Mouse (Mus musculus): ENCODE data around the gene Nup153.
A peak's percentile ranks its signal among the peaks of the same experiment; 100 is the strongest.

Nup153 gene

DNA sequence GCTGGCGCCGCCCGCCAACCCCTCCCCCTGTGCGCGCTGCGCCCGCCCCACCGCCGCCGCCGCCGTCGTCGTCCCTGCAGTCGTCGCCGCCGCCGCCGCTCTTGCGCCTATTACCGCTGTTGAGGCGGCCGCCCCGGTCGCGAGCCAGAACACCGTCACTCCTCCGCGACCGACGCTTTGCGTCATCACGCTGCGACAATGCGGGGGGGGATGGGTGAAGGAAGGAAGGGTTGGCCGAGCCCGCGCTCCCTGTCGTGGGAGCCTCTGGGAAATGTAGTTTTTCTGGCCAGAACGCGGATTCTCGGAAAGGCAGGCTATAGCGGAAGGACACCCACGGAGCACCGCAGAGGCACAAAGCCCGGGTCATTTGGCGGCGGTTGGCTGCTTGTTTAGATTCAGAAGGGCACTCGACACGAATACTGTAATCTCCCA is at the start of gene Nup153:
Nup153 (minus strand) TSS at position 104 of the 432 bp plus-strand sequence.
- peak; percentile 98 to 99 for DNase-seq

DNA sequence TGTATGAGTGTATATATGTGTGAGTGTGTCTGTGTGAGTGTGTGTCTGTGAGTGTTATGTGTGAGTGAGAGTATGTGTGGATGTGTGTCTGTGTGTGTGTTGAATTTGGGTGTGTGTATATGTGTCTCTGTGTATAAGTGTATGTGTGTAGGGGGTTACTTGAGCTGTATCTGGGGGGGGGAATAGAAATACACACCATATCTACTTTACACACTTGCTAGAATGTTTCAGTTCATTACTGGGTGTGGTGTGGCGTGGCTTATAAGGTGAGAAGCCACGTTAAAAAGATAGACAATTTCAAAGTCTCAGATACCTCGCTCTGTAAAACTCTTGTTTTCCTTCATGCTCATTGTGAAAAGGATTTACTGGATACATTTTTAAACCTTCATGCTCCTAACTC is 49.7 kb upstream of the Nup153 start:
- no peak for DNase-seq

DNA sequence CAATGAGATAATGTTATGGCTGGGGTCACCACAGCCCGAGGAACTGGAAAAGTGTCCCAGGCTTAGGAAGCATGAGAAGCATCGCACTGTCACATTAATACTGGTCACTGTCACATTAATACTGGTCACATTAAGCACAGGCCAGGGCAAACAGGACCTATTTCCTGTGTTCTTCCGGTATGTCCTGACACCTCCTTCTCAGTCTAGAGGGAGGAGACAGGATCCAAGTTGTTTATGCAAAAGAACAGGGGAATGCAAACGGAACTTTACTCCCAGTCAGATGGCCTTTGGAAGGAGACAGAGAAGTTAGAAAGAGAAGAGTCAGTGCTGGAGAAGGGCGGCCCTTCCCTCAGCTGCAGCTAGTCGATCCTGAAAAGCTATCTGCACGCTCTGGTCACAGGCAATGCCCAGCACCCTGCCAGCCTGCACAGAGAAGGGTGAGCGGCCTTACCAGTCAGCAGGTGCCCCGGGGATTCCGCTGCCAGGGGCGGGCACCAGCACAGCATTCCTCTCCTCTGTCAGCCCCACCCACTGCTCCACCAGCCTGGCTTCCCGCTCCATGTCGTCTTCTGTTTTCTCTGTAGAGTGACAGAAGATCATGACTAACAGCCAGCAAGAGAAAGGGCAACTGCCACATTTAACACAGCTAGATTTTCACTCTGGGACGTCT is 49.0 kb upstream of the Nup153 start:
- no peak for DNase-seq

DNA sequence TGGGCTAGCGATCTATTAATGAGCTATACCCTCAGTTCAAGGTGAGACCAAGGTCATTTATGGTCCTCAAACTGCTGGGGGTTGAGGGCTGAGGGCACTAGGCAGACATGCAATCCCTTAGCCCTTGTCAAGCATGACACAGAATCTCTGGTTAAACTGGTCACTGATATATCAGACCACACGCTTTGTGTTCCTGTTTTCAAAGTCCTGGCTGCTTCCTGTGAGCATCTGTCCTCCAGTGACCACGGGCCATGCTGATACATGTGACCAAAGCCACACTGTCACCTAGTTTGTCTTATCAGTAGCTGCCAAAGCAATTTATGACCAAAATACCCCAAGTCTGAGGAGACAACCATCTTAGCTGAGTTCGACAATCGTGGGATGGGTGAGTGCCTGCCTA is 47.3 kb upstream of the Nup153 start:
- DNase-seq, result no peak

DNA sequence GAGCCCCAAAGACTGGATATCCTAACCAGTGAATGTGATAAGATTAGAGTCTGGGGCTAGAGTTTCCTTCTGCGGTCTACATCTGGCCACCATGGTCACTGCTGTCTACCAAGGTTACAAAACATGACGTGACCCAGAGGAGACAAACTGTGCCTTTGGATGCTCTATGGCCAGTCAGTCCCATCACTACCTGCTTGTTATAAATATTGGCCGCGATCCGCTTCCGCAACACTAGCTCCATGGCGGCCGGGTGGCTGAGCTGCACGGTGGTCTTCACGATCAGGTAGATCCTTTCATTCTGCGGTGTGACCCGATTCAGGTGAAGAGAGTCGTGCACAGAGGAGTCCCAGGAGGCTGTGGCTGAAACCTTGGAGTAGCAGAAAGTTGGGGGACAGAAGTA is 44.8 kb upstream of the Nup153 start:
- no peak for DNase-seq

DNA sequence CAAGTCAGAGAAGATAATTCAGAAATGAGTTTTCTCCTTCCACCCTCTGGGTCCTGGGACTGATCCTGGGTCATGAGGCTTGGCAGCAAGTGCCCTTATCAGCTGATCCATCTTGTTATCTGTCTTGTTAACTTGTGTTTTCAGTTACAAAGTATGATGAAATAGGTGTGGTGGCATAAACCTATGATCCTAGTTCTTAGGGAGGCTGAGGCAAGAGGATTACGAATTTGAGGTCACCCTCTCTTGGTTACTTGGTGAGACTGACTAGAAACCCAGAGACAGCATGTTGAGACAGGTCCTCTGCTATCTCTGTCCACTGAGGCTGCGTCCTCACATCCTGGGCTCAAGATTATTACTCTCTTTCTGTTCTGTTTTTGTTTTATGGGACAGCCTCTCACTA is 37.6 kb upstream of the Nup153 start:
- no peak for DNase-seq

DNA sequence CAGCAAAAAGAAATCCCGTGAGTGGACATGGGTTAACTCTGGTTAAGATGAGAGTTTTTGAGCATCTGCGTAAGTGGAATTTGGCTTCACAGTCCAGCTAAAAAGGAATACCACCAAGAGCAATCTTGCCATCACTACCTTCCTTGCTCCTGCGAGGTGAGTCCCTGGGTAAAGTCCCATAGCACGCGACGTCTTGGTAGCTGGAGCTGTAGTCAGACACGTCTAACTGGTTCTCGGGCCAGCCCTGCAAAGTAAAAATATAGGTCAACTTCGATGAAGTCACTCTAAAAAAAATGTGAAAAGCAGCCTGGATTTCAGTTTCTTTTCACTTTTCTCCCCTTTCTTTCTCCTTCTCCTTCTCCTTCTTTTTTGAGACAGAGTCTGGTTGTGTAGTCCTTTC is 35.5 kb upstream of the Nup153 start:
- DNase-seq, result no peak

DNA sequence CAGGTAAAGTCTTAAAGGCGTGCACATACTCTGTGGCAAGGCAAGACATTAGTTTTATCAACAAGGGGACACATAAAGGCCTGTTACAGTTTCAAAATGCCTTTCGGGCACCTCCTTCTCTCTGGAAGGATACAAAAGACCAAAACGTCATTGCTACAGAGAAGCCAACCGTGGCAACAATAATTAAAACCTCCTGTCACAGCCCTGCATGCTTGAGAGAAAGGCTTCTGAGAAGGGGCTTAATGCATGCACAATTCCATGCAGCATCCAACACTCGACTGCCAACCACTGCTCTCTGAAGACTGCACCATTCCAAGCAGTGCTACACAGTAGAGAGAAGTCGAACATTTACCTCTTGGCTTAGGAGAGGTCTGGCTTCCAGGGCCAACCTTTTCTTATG is 33.2 kb upstream of the Nup153 start:
- no peak for DNase-seq

DNA sequence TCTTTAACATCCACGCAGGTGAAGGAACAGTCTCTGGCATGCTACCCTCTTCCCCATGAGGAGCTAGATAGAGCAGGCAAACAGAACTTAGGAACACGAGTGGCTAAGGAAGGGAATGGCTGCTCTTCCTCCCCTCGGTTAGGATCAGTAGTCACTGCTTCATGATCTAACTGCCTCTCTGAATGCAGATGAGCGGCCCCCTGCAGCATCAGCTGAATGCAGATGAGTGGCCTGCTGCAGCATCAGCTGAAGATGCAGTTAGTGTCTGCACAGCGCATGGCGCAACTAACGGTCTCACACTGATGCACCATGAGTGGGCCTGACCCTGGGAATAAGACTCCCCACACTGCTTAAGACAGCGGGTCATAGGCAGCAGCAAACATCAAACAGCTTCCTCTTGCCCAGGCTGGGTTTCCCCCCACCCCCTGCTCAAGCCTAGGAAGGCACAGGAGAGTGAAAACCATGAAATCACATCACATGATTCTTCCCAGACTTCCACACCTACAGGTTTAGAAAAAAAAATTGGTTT is 31.6 kb upstream of the Nup153 start:
- DNase-seq, result no peak

DNA sequence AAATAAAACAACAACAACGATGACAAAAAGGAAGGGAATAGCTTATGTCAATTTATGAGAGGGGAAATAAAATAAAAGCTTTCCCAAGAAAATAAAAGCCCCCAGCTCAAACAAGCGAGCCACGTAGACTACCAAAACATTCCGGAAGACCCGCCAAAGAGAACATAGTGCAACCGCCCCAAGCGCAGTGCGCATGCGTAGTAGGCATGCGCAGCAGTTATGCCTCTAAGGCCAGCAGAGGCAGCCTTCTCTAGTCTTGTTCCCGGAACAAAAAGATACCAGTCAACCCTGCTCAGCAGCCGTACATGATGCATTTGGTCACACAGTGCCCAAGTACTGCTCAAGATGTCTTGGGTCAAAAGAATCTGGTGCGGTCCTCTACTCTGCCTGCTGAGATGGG is 30.9 kb upstream of the Nup153 start:
- no peak for DNase-seq

DNA sequence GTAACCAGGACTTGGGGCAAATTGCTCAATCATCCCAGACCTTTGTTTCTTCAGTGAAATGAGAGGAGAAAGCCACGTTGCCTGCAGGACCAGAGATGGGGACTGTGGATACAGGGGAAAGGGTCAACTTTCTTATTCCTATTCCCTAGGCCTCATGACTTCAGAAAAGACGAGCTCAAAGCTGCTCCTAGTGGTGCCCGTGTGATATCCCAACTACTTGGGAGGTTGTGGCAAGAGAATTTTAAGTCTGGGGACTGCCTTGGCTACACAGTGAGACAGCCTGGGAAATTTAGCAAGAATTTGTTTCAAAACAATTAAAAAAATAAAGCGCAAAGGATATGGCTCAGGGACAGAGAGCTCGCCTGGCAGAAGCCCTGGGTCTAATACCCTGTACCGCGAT is 30.2 kb upstream of the Nup153 start:
- DNase-seq, result no peak

DNA sequence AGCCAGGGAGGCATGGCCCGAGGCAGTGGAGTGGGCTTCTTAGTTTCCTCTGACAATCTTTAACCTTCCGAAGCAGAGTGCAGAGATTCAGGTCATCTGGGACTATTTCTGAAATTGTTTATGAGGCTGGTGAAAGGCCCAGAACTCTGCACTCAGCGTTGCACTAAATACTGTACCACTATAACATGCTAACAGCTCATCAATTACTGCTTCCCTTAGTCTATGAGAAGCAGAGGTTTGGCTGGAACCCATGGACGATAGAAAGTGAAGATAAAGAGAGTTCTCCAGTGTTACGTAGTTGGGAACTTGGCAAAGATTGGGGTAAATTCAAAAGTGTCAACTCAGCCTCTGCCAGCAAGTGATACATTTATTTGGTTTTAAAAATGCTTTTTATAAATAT is 25.6 kb upstream of the Nup153 start:
- DNase-seq, result no peak

DNA sequence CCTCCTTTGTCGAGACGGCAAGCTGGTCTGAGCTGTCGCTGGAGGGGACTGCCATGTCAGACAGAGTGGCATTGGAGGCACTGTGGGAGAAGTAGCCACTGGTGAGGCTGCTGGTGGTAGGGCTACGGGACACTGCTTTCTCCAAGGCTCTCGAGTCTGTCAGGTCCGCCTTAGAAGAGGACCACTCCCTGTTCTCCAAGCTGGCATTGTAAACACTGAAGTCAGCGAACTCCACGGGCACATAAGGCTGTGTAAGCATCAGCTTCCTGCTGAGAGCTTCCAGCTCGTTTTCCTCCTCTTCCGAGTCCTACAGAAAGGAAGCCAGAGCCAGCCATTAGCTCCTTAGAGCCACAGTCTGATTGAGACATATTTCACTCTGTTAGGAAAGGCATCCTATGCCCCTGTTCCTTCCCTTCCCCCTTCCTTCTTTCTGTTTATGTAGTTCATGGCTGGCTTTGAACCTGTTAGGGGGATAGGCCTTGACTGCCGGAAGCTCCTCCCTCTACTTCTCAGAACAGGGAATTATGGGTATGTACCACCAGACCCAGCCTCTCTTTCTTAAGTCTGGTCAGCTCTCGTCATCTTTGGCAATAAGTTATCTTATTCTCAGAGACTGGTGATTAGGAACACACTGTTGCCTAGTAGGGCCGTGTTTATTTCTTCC is 25.0 kb upstream of the Nup153 start:
- no peak for DNase-seq

DNA sequence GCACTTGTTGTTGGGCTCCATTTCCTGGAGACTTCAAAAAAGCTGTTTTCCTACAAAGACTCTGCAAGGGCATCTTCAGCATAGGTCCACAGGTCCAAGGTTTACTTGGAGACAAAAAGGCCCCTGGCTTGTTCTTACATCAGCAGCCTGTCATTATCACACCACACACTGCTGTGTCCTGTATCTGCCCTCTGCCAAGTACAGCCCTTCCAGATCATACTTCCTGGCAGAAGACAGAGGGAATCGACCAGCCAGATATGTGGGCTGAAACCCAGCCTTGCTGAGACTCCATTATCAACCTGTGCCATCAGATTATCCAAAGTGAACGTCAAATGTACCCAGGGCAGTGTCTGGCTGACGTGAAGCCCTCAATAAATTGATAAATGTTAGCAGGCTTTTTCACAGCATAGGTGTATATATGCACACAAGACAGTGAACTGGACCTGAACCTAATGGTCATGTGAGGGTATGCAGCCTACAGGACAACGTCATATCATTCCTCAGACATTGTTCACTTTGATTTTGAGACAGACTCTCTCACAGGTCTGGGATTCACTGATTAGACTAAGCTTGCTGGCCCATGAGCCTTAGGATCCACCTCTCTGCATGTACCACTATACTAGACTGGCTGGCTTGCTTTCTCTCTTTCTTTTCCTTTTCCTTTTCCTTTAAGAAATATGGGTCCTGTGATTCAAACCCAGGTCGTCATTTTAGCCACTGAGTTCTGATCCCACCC is 20.6 kb upstream of the Nup153 start:
- no peak for DNase-seq

DNA sequence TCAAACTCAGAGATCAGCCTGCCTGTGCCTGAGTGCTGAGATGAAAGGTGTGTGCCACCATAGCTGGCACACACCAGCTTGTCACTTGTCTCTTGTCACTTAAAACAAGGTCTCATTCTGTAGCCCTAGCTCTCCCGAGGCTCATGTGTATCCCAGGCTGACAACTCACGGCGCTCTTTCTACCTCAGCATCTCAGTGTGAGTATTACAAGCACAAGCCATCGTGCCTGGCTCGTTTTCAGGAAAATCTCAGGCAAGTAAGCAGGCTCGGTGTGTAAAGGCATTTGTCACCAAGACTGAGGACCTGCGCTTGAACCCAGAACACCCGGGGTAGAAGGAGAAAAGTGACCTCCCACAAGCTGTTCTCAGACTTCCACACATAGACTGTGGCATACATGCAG is 16.1 kb upstream of the Nup153 start:
- no peak for DNase-seq

DNA sequence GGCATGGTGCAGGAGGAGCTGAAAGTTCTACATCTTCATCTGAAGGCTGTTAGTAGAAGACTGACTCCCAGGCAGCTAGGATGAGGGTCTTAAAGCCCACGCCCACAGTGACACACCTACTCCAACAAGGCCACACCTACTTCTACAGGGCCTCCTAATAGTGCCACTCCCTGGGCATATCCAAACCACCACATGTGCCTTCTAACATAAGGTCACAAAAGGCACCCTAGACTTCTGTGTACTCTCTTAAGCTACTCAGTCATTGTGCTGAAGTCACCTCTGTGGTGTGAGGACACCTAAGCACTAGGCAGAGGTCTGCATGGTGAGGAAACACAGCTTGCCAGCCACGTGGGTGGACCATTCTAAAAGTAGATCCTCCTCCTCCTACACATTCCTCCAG is 14.6 kb upstream of the Nup153 start:
- no peak for DNase-seq

DNA sequence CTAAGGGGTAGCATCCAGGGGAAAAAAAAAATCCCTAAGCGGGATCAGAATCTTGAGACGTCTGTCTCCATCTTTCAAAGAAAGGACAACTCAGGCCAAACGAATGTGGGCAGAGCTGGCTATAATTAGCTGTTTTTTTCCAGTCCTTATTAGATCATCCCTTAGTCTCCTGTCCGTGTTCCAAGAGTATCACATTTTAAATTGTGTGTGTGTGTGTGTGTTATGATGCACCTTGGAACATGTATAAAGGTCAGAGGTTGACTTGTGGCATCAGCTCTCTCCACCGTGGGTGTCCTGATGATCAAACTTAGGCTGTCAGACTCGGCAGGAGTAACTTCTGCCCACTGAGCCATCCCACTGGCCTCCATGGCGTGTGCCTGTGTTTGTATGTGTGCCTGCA is 11.7 kb upstream of the Nup153 start:
- DNase-seq, result no peak

DNA sequence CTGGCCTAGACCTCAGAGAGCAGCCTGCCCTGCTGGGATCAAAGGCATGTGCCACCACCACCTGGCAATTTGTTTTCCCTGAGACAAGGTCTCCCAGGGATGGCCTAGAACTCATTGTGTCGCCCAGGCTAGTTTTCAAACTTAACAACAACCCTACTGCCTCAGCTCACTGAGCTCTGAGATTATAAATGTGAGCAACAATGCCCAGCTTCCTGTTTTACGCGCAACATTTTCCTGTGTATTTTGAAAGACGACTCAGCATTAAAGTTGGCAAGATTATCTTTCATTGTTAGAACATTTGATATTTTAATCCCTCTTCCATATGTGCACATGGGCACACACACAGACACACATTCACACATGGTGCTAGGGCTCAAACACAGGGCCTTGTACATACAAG is 9.7 kb upstream of the Nup153 start:
- DNase-seq, result no peak

DNA sequence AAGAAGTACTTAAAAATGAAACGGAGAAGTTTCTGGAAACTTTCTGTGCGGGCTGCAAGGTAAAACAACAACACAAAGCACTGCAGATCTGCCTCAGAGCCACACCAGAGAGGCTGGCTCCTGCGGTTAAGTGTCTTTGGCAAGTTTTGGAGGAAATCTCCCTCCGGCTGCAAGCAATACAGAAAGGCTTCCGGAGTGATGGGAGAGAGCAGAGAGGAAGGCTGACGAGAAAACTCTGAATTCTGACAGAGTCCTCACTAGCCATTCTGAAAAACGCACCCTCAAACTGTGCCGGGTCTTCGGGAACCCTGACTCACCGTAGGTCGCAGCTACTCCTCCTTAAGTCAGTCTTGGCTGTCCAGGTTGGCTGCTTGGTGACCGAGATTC is 8.7 kb upstream of the Nup153 start:
- DNase-seq, result peak; percentile 40 to 58

DNA sequence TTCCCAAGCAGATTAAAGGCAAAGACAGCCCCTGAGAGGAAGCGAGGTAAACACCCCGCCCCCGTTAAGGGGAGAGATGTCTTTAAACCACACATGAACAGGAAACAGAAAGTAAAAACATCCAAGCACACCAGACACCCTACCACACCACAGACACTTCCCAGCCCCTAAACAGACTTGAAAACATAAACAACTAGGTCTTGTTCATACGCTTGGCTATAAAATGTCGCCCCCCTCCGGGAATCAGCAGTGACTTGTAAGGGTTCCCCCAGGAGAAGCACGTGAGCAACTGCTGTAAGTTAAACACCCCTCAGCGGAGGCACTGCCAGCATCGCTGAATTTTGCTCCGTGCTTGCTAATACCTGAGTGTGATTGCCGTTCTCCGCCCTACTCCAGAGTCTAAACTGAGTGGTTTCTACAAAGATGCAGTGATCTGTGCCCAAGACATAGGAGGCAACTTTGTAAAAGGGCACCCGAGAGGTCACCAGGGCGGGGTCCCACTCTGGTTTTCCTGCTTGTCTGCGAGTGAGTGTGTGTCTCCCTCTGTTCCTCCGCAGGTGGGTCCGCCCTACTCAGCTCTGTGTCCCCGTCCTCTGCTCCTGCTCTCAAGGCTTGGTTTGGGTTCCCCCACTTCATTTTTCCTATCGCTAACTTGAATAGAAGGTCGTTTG is 8.2 kb upstream of the Nup153 start:
- DNase-seq, result peak; percentile 68 to 83

DNA sequence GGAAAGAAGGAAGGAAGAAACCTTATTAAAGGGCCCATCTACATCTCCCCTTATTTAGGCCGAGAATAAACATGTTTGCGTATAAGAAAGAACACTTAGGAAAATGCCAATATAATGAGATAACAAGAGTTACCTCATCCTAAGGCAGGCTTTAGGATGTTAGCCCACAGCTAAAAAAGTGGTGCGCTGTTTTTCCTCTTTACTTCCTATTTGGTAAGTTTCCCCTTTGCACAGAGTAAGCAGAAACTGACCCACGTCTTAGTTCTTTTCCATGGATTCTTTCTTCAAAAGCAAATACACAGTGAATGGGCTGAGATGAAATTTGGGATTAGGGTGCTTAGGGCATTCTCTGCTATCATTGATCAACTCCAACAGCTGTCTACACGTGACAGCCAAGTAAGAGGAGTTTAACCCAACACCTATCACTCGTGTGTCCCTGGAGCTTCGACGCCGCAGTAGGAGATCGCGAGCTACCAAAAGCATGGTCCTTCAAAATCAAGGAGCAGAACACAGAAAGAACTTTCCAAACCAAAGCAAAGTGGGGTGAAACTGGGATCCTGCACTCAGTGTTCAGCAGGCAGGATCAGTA is 7.6 kb upstream of the Nup153 start:
- no peak for DNase-seq

DNA sequence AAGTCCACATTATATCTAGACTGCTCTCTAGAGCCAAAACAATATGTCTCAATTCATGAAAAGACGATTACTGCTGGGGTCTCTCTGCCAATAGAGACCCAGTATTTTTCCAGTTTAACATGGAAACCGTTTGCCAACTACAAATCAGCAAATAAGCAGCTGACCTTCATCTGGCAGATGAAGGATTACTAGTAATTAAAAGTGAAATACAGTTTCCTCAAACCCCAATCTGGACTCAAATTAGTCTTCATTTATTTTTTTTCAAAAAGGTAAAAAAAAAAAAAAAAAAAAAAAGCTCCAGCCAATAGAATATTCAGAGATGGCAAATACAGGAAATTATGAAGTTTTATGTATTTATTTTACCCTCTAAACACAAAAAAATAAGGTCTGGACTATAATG is 2.3 kb upstream of the Nup153 start:
- DNase-seq, result no peak

DNA sequence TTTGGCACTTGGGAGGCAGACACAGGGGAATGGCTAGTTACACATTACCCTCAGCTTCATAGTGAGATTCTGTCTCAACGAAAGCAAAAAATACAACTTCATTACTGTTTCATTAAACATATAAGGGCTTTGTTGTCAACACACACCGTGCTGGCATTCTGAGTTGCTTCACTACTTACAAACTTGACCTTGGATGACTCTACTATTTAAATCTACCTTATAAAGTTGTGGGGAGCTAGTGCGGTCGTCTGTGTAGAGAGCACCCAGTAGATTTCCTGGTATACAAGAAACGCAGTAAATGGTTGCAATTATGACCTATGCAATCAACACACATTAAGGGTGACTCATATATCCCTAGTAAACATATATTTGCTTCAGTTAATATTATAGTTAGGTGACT is 671 bp upstream of the Nup153 start:
- DNase-seq, result no peak

Measured in thymus, adult 18-20 months (tissue).